Mouse (Mus musculus): ENCODE data around the gene Polr2g.

Gene Polr2g

GRCm38 (mm10) chr19:8818801-8819595 is 20.6 kb upstream of the Polr2g start, which contains the start of gene Ttc9c:
Gene Ttc9c (minus strand): TSS chr19:8819333.
- in situ Hi-C loops (cut with MboI, MseI) = loop anchor here (5.0 kb wide), 1 partner anchor 47 kb away; the partner anchor contains the start of genes Tmem179b and Tmem223

DNA sequence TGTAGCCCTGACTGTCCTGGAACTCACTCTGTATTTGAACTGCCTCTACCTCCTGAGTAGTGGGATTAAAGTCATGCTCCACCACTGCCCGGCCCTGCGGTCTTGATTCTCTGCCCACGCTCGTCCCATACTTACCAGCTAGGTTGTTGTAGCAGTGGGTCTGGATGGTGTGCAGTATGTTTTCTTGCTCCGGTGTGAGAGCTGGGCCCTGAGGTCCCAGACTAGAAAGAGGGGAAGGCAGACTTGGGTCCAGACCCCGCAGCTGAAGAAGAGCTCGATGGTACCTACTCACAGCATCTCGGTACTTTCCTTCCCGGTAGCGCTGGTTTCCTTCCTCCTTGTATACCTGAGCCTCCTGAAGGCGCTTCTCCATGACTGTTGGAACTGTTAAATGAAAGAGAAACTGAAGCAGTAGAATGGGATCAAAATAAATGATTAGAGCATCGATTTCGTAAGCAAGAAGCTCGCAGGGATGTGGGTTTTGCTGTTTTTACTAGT is 20.0 kb upstream of the Polr2g start:
- in situ Hi-C loops (cut with MboI, MseI) = loop anchor here (5.0 kb wide), 1 partner anchor 46 kb away; the partner anchor contains the start of genes Tmem179b and Tmem223

DNA sequence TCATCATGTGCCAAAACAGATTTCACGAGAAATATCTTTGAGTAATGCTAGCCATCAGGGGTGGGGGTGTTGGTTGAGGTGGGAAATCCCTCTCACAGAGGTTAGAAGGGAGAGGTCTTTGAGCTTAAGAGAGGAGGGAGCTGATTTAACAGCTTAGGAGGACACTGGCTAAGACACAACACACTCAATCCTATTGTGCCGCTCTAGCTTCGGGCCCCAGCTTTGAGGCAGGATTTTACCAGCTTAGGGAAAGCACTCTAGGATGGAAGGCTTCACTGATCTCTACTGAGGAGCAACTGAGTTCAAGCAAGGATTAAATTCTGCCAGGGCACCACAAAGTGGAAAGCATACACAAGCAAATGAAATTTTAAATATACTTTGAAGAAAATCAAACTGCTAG is 18.6 kb upstream of the Polr2g start:
- in situ Hi-C loops (cut with MboI, MseI) = loop anchor here (5.0 kb wide), 1 partner anchor 45 kb away; the partner anchor contains the start of genes Tmem179b and Tmem223

GRCm38 (mm10) chr19:8815812-8816211 is 17.4 kb upstream of the Polr2g start:
- in situ Hi-C loops (cut with MboI, MseI) = loop anchor here (5.0 kb wide), 1 partner anchor 44 kb away; the partner anchor contains the start of genes Tmem179b and Tmem223

- in situ Hi-C loops (cut with MboI, MseI) = no loop called here
Observed at GRCm38 (mm10) chr19:8806810-8807209, 8.4 kb upstream of the Polr2g start.

GRCm38 (mm10) chr19:8803879-8804660 is 5.7 kb upstream of the Polr2g start:
- in situ Hi-C loops (cut with MboI, MseI) = no loop called here

- in situ Hi-C loops (cut with MboI, MseI) = no loop called here
Observed at GRCm38 (mm10) chr19:8803204-8803780, 4.9 kb upstream of the Polr2g start.

DNA sequence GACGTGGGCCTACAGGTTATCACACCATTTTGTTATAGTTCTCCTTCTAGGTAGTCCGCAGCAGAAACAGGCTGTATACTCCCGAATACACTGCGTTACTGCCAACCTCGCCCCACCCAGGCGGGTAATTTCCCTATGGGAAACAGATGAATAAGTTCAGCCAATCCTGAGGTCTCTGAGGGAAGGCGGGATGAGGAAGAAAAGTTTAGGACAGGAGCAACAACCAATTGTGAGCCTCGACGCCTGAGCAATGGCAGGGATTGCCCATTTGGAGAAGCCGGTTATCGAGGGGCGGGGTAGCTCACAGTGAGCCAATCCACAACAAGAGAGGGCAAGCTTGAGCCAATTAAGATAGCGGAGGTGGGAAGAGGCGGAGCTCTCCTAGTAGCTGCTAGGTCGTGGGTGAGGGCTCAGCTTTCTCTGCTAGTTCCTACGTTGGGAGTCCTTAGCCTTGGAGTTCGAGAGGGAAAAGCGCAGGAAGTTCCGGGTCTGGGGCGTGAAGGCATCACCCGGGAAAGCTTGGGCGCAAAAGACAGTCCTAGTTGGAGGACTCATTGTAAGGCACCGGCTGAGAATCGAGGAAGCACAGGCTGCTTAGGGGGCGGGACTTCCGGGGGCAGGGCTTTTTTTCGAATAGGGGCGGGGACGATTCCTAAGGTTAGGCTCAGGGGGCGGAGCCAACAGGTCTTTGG is 3.9 kb upstream of the Polr2g start, which contains the start of gene Zbtb3:
TSS of gene Zbtb3 (plus strand) at position 426 of the 692 bp plus-strand sequence.
- in situ Hi-C loops (cut with MboI, MseI) = no loop called here

- in situ Hi-C loops (cut with MboI, MseI) = loop anchor here (25.0 kb wide), 1 partner anchor 1762 kb away; the partner anchor contains the start of gene Stip1
Observed at GRCm38 (mm10) chr19:8798947-8799315, 554 bp upstream of the Polr2g start.

DNA sequence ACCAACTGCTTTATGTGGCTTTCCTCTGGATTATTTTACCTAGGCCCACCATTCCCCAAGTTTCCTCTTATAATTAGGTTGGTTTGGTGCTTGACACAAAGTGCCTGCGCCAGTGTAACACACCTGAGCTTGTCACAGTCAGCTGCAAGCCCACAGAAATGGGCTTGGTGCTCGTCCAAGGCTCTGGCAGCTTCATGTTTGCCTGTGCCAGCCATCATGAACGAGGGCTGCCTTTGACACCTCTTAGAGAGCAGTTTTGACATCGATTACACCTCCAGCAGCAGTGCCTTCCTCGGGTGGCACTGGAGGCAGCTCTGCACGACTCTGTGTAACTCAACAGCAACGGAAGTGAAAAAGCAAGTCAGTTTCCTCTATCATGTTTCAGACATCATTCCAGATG is 8.2 kb downstream of the Polr2g start:
- in situ Hi-C loops (cut with MboI, MseI) = loop anchor here (5.0 to 25.0 kb wide), 2 partner anchors 1288 to 1753 kb away; partner anchors contain the start of gene Stip1

DNA sequence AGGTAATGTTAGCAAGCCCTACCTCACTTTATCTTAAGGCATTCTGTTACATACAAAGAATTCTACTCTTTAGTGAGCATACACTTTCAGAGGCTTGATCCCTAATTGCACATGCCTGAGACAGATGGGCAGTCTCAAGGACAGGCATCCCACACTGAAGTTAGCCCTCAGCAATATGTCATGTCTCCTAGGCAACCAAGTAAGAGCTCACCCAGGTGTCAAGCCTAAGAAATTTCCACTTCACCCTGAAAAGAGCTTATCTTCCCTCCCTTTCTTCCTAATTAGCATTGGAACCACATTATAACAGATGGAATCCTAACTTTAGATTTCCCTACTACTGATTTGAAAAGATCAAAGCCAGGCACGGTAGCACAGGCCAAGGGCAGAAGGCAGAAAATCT is 9.2 kb downstream of the Polr2g start:
- in situ Hi-C loops (cut with MboI, MseI) = loop anchor here (25.0 kb wide), 1 partner anchor 1752 kb away; the partner anchor contains the start of gene Stip1

GRCm38 (mm10) chr19:8788521-8788920 is 9.9 kb downstream of the Polr2g start:
- in situ Hi-C loops (cut with MboI, MseI) = loop anchor here (25.0 kb wide), 1 partner anchor 1751 kb away; the partner anchor contains the start of gene Stip1

DNA sequence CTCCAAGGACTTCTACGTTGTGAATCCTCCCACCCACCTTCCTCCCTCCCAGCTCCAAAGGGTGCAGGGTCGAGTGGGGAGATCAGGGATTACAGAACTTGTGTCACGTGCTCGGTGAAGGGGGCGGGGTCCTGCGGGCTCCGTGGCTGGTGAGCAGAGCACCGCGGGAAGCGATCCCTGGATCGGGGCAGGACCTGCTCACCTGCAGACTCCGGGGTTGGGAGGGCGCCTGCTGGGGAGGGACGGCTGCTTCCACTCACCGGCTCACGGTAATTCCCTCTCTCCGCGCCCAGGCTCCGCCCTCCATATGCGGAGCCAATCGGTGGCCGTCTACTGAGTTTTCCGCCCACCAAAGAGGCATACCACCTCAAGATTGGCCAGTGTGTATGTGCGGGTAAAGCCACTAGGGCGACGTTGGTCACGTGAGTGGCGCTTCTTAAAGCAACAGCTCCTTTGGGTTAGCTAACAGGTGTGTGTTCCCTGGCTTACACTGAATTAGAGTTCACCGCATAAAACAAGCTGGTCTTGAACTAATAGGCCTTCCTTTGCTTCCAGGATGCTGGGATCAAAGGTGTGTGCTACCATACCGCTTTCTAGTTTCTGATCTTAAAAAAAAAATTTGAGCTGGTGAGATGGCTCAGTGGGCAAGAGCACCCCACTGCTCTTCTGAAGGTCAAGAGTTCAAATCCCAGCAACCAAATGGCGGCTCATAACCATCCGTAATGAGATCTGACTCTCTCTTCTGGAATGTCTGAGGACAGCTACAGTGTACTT is 12.2 kb downstream of the Polr2g start, which contains the start of gene Taf6l:
TSS of gene Taf6l (minus strand) at position 410 of the 774 bp plus-strand sequence.
- in situ Hi-C loops (cut with MboI, MseI) = loop anchor here (25.0 kb wide), 1 partner anchor 1749 kb away; the partner anchor contains the start of gene Stip1

GRCm38 (mm10) chr19:8774951-8775421 is 23.4 kb downstream of the Polr2g start:
- in situ Hi-C loops (cut with MboI, MseI) = loop anchor here (5.0 to 25.0 kb wide), 2 partner anchors 42 to 1738 kb away; partner anchors contain the start of genes Stip1 and Ttc9c

GRCm38 (mm10) chr19:8774086-8774835 is 24.1 kb downstream of the Polr2g start, which contains the start of gene Tmem179b:
Gene Tmem179b (minus strand): TSS chr19:8774467.
- in situ Hi-C loops (cut with MboI, MseI) = loop anchor here (5.0 kb wide), 1 partner anchor 43 kb away; the partner anchor contains the start of gene Ttc9c

- in situ Hi-C loops (cut with MboI, MseI) = loop anchor here (5.0 kb wide), 1 partner anchor 44 kb away; the partner anchor contains the start of gene Ttc9c
Observed at GRCm38 (mm10) chr19:8773409-8773808, 25.0 kb downstream of the Polr2g start.

DNA sequence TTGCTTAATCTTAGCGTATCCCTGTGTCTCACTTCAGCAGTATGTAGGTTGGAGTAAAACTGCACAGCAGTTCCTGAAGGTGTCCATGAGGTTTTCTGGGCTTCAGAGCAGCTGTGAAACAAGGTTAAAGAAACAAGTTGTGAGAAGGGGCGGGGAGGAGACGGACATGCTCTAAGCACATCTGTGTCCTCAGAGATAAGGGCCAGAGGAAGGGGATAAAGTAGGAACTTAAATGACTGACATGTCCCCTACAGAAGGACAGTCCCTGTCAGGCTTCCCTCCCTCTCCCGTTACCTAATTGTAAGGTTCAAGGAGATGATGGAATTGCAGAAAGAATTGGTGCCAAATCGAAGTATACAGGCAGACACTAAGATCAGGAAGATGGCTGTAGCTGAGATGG is 25.4 kb downstream of the Polr2g start:
- in situ Hi-C loops (cut with MboI, MseI) = loop anchor here (5.0 kb wide), 1 partner anchor 44 kb away; the partner anchor contains the start of gene Ttc9c

GRCm38 (mm10) chr19:8770567-8771270 is 27.7 kb downstream of the Polr2g start, which contains the start of gene Tmem223:
Gene Tmem223 (plus strand): TSS chr19:8770996.
- in situ Hi-C loops (cut with MboI, MseI) = loop anchor here (5.0 kb wide), 1 partner anchor 47 kb away; the partner anchor contains the start of gene Ttc9c

All from regulatory T cell (primary cell).